Mouse (Mus musculus) intestine, embryonic 15.5 days (tissue): ENCODE measurements at regions not wholly inside any gene's neighbourhood (a gene's known extent, or its start where the extent isn't known, plus 50 kb on each side); places are given as distances from the start of the nearest gene placed in this dataset.
"Not testable (repeated sequence)": the region's sequence is repeated elsewhere in the genome, so short reads cannot be mapped to it uniquely, and the experiment has no call there.

Experiments used
- ATAC-seq: fragments of 200-750 bp; cut with Nextera tagmentation; 2 replicates; pipeline ENCODE4 v1.8.0; 2017; ENCODE audit warnings: moderate TSS enrichment, moderate library complexity
- H3K27ac ChIP-seq: fragments of 300-500 bp; sonication (generic); 2 replicates; pipeline ENCODE4 v1.5.1; 2015; ENCODE audit warnings: mild to moderate bottlenecking, inconsistent platforms
- H3K27me3 ChIP-seq: fragments of 300-500 bp; sonication (generic); replicated peaks from 2 replicates; pipeline ENCODE4 v1.6.1; 2015; ENCODE audit warnings: inconsistent platforms
- H3K36me3 ChIP-seq: fragments of 300-500 bp; sonication (generic); 2 replicates; pipeline ENCODE4 v1.6.1; 2015; ENCODE audit warnings: inconsistent platforms
- H3K4me1 ChIP-seq: fragments of 300-500 bp; sonication (generic); replicated peaks from 2 replicates; pipeline ENCODE4 v1.6.1; 2015; ENCODE audit warnings: inconsistent platforms
- H3K4me2 ChIP-seq: fragments of 300-500 bp; sonication (generic); replicated peaks from 2 replicates; pipeline ENCODE4 v1.6.1; 2015; ENCODE audit warnings: mild to moderate bottlenecking, inconsistent platforms
- H3K4me3 ChIP-seq: fragments of 300-500 bp; sonication (generic); replicated peaks from 2 replicates; pipeline ENCODE4 v1.5.1; 2015; ENCODE audit warnings: inconsistent platforms
- H3K9ac ChIP-seq: fragments of 300-500 bp; sonication (generic); 2 replicates; pipeline ENCODE4 v1.6.1; 2015; ENCODE audit warnings: inconsistent platforms
- H3K9me3 ChIP-seq: fragments of 300-500 bp; sonication (generic); 2 replicates; pipeline ENCODE4 v1.6.1; 2016; ENCODE audit warnings: inconsistent platforms
- WGBS: fragments of 180-500 bp; shearing (Covaris S2); methylation state at CpG from one replicate; pipeline ENCODE4 v1.1.7; 2015; 5-methylcytosine and 5-hydroxymethylcytosine counted together

DNA sequence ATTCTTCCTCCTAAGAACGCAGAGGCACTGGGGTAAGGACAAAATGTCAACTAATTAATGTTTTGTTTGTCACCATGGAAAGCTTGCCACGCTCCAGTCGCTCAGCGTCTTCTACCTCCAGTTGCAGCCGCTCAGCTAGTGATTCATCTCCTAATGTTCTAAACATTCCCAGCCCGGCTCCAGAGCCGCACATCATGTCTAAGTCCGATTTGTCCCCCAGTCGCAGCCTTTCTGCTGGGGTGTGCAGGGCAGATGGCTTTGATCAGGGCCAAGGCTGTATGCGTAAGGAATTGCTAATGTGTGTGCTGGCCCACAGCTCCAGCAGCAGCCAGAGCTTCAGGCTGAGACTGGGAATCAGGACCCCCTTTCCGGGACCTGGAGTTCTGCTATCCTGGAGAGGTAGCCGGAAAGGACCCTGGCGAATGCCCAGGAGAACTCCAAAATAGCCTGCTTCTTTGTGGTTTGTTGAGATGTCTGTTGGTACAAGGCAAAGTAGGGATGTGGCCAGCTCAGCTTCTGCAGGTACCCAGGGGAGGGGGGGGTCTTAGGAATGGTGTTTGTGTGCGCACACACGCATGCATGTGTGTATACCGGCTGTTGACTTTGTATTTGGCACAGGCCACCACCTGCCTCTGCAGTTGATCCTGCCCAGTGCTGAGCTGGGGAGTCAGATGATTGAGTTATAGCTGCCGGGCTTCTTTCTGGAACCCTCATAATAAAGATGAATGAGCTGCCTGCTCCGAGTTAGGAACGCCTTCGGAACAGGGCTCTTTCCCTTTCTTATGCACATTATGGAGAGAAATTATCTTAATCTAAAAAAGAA is 143.0 kb upstream of the Kcng1 start:
- Histone ChIP-seq H3K36me3 (no peaks in the 10 kb centered on the region), H3K27me3 (no peaks in the 10 kb centered on the region), H3K9me3 (no peaks in the 10 kb centered on the region), H3K4me2 (0 out of 2 replicates have a peak overlapping the region, but pooled peaks have one; percentile 11), H3K4me3 (no peak overlapping the region), H3K27ac (peak overlapping the region; percentile 42), H3K4me1 (0 out of 2 replicates have a peak, but pooled peaks cover 5% of the 10 kb centered on the region), H3K9ac (no peak overlapping the region)
- 46% methylated on average over 20 of the region's 20 CpGs for WGBS
- peak; percentile 28; the same call in 1 of the 2 replicates for ATAC-seq

DNA sequence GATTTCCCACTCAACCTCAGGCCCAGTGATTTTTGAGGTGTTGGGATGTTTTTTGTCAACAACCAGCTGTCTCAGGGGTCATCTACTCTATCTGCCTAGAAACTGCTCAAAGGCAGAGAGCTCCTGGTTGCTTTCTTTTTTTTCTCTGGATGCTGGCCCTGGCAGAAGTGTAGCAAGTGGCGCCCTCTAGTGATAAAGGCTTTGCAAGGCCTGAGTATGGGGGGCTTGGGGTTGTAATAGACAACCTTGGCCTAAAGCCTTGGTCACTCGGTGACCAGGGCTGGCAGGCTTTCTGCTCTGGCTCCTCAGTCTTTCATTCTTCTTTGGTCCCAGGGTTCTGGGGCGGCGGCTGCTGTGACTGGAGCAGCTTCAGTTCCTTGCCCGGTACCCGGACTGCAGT is 142.0 kb upstream of the Kcng1 start:
- no peak for ATAC-seq
- WGBS = 58% methylated on average over 6 of the region's 6 CpGs
- Histone ChIP-seq H3K9ac (no peak overlapping the region), H3K9me3 (no peaks in the 10 kb centered on the region), H3K4me3 (no peak overlapping the region), H3K27ac (no peak overlapping the region), H3K36me3 (no peaks in the 10 kb centered on the region), H3K27me3 (no peaks in the 10 kb centered on the region), H3K4me2 (no peak overlapping the region), H3K4me1 (0 out of 2 replicates have a peak, but pooled peaks cover 5% of the 10 kb centered on the region)

DNA sequence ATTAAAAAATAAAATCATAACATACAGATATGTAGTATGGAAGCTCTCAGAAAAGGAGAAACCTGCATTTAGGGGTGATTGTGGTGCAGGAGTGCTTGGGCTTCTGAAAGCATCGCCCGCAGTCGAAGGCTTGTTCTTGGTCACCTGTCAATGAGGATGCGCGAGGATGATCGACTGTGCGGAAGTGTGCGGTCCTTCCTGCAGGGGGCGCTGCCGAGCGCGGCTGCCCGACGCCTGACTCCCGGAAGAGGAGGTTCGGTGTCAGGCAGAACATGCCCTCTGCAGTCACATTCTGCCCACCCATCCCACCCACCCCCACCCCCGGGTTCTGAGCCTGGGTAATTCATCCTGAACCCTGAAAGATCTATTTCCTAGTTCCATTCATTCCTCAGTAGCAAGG is 133.6 kb upstream of the Kcng1 start:
- Histone ChIP-seq H3K27ac (no peak overlapping the region), H3K9ac (no peak overlapping the region), H3K9me3 (no peaks in the 10 kb centered on the region), H3K36me3 (no peaks in the 10 kb centered on the region), H3K4me1 (no peaks in the 10 kb centered on the region), H3K27me3 (no peaks in the 10 kb centered on the region), H3K4me2 (no peak overlapping the region), H3K4me3 (no peak overlapping the region)
- no peak for ATAC-seq
- WGBS = 25% methylated on average over 17 of the region's 17 CpGs

DNA sequence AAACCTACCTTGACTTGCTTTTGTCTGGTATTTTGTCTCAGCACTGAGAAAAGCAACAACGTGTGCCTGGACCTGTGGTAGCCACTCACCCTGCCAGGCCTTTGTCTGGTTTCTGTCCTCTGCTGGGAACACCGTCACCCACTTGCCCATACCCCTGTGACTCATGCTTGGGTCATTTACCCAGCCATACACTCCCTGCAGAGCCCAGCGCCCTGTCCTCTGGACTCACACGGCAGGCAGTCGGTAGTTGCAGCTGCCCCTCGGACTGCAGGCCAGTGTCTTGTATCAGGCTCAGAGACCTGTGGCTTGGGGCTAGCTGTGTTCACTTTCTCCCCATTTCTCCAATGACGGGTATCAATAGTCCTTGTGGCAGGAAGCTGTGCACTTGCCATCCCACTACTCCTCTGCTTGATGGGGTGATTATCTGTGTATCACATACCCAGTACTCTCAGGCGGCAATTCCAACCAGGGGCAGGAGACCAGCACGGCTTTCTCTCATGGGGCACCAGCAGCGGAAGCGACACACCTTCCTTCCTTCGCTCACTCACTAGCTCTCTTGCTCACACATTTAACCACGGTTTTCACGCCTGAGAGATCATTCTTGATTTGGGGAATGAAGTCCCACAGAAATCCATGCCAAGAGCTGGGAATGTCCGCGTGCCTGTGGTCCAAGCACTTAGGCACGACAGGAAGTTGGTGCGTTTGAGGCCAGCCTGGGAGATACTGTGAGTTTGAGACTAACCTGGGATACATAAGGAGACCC is 132.8 kb upstream of the Kcng1 start:
- no peak overlapping the region for H3K27ac ChIP-seq
- no peak for ATAC-seq
- H3K4me3 ChIP-seq = no peak overlapping the region
- no peaks in the 10 kb centered on the region for H3K36me3 ChIP-seq
- H3K27me3 ChIP-seq = no peaks in the 10 kb centered on the region
- H3K4me1 ChIP-seq = no peaks in the 10 kb centered on the region
- no peak overlapping the region for H3K9ac ChIP-seq
- H3K4me2 ChIP-seq = no peak overlapping the region
- 82% methylated on average over 18 of the region's 18 CpGs for WGBS
- H3K9me3 ChIP-seq = no peaks in the 10 kb centered on the region

DNA sequence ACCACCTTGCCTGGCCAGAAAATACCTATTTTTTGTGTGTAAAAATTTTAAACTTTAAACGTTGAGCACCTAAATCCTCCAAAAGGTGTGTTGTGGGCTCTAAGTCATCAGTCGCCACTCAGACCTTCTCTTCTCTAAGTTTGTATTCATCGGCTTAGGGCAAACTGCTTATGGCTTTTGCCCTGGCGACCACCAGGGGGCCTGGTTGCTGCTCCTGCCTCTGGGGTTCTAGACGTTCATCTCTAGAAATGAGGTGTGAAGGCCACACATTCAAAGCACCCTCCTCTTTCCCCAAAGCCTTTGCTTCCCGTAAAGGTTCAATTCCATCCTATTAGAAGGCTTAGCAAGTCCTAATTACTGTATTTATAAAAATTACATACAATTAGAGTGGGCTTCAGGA is 131.3 kb upstream of the Kcng1 start:
- Histone ChIP-seq H3K9me3 (no peaks in the 10 kb centered on the region), H3K4me2 (no peak overlapping the region), H3K27me3 (no peaks in the 10 kb centered on the region), H3K4me1 (no peaks in the 10 kb centered on the region), H3K4me3 (no peak overlapping the region), H3K27ac (no peak overlapping the region), H3K9ac (no peak overlapping the region), H3K36me3 (no peaks in the 10 kb centered on the region)
- no peak for ATAC-seq
- 48% methylated on average over 6 of the region's 6 CpGs for WGBS

DNA sequence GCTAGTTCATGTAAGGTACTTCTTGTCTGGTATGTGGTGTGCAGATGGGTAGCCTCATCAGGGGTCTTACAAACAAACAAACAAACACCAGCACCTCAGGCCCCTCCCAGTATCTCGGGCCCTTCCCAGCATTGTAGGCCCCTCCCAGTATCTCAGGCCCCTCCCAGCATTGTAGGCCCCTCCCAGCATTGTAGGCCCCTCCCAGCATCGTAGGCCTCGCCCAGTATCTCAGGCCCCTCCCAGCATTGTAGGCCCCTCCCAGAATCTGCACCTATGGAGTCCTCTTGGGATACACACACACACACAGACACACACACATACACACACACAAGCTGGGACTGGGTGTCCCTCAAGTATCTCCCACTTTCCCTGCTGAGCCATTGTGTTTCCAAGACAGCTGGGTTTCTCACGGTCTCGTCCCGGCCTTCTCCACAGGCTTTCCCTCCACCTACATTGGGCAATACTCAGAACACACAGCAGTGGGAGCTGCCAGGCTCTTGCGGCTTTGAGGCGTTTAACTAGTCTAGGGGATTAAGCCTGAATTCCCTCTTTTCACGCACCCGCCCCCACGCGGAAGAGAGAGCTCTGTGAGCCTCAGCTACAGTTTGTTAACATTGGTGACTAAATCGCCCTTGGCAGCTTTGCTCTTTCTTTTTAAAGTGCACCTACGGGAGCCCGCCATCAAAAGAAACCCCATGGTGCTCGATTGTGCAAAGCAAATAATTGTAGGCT is 121.4 kb upstream of the Kcng1 start:
- Histone ChIP-seq H3K4me3 (no peak overlapping the region), H3K9me3 (no peaks in the 10 kb centered on the region), H3K27ac (no peak overlapping the region), H3K4me1 (no peaks in the 10 kb centered on the region), H3K36me3 (no peaks in the 10 kb centered on the region), H3K9ac (no peak overlapping the region), H3K4me2 (no peak overlapping the region), H3K27me3 (no peaks in the 10 kb centered on the region)
- ATAC-seq = no peak
- WGBS = 64% methylated on average over 16 of the region's 16 CpGs

DNA sequence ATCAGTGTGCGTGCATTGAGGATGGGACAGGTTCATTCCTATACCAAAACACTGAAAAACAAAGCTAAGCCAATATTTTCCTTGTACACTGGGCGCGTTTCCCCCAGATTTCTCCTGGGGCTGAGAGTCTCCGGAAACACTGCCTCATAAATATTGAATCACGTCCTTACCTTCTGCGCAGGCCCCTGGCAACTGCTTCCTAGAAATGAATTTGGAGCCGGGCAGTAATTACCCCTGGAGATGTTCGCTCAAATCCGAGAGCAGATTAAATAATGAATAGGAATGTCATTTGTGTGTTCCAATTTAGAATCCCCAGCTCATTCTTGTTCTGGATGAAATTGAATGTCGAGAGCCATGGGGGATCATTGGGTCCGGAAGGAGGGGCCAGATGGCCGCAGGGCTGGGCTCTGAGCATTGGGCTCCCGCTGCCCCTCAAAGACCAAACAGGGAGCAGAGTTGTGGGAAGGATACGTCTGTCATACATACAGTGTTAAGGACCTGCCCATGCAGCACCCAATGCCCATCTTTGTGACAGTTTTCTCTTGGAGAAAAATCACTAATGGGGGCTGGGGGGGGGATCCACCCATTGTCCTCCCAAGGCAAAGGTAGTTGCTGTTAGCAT is 117.7 kb upstream of the Kcng1 start:
- H3K4me3 ChIP-seq = no peak overlapping the region
- no peak overlapping the region for H3K4me2 ChIP-seq
- H3K9me3 ChIP-seq = no peaks in the 10 kb centered on the region
- 80% methylated on average over 14 of the region's 14 CpGs for WGBS
- H3K4me1 ChIP-seq = no peaks in the 10 kb centered on the region
- no peaks in the 10 kb centered on the region for H3K36me3 ChIP-seq
- H3K27me3 ChIP-seq = no peaks in the 10 kb centered on the region
- no peak overlapping the region for H3K27ac ChIP-seq
- ATAC-seq = no peak
- no peak overlapping the region for H3K9ac ChIP-seq

DNA sequence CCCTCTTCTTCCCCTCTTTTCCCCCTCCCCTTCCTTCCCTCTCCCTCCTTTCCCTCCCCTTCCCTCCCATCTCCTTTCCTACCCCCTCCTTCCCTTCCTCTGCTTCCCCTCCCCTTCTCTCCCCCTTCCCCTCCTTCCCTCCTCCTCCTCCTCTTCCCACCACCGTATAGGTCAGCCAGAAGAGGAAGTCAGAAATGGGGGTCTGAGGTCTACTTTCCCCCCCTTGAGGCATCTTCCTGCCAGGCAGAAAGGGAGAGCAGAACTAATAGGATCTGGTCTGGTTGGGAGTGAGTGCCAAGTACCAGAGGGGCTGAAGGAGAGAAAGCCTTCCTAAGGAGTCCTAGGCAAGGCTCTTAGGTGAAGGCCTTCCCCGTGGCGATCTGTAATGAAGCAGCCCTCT is 114.8 kb upstream of the Kcng1 start:
- 42% methylated on average over 3 of the region's 3 CpGs for WGBS
- Histone ChIP-seq H3K9me3 (no peaks in the 10 kb centered on the region), H3K27ac (no peak overlapping the region), H3K36me3 (no peaks in the 10 kb centered on the region), H3K4me3 (no peak overlapping the region), H3K4me1 (no peaks in the 10 kb centered on the region), H3K9ac (no peak overlapping the region), H3K4me2 (no peak overlapping the region), H3K27me3 (no peaks in the 10 kb centered on the region)
- ATAC-seq = no peak

DNA sequence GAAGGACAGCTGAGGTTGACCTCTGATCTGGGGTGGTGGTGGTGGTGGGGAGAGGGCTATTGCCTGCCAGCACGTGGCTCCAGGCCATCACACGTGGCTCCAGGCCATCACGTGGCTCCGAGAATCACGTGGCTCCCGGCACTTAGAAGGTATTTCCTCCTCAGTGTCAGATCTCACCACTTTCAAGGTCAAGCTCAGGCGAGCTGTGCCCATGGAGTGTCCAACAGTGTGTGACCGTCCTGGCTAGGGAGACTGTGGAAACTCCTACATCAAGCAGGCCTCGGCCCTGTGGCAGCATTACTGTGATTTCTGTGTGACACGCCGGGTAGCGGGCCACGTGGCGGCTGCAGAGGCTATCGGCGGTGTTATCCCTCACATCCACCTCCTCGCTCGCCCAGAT is 111.8 kb upstream of the Kcng1 start:
- Histone ChIP-seq H3K27ac (no peak overlapping the region), H3K4me2 (no peak overlapping the region)

DNA sequence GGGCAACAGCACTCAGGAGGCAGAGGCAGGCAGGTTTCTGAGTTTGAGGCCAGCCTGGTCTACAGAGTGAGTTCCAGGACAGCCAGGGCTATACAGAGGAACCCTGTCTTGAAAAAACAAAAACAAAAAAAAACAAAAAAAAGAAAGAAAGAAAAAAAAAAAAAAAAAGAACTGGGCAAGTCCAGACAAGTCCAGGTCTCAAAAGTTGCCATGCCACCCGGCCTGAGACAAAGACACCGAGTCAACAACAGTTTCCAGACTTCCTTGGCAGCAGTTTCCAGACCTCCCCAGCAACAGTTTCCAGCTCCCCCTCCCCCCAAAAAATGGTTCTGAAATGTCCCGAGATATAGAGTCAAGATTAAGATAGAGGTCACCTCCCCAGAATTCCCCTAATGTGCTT is 110.6 kb upstream of the Kcng1 start:
- H3K27me3 ChIP-seq, H3K4me2 ChIP-seq, H3K4me3 ChIP-seq, H3K9me3 ChIP-seq, H3K9ac ChIP-seq, H3K36me3 ChIP-seq, H3K27ac ChIP-seq, ATAC-seq, H3K4me1 ChIP-seq: not testable (repeated sequence)
- WGBS = 90% methylated on average over 3 of the region's 3 CpGs

More for the DNA sequence above, 111.8 kb upstream of the Kcng1 start:
- Histone ChIP-seq H3K9me3 (no peaks in the 10 kb centered on the region), H3K4me1 (no peaks in the 10 kb centered on the region), H3K9ac (no peak overlapping the region), H3K4me3 (no peak overlapping the region), H3K27me3 (no peaks in the 10 kb centered on the region), H3K36me3 (no peaks in the 10 kb centered on the region)
- WGBS = 90% methylated on average over 18 of the region's 18 CpGs
- no peak for ATAC-seq

DNA sequence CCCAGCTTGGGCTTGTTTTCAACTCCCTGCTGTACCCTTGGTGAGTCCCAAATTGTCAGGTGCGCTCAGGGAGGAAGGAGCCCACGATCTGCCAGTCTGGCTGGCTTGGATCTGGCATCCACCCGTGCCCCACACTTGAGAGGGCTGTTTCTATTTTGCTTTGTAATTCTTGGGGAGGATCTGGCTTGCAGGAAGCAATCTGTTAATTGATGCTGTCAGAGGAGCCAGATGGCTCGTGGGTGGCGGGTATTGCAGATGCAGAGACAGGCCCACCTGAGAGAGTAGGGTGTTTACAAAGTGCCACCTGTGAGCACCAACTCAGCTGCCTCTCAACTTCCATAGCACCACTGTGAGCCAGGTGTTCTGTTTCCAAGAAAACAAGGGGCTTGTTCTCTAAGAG is 99.1 kb upstream of the Kcng1 start:
- Histone ChIP-seq H3K9ac (no peak overlapping the region), H3K27ac (no peak overlapping the region), H3K9me3 (no peaks in the 10 kb centered on the region), H3K4me1 (no peaks in the 10 kb centered on the region), H3K4me2 (no peak overlapping the region), H3K36me3 (no peaks in the 10 kb centered on the region), H3K27me3 (no peaks in the 10 kb centered on the region), H3K4me3 (no peak overlapping the region)
- ATAC-seq = no peak
- 56% methylated on average over 5 of the region's 5 CpGs for WGBS

DNA sequence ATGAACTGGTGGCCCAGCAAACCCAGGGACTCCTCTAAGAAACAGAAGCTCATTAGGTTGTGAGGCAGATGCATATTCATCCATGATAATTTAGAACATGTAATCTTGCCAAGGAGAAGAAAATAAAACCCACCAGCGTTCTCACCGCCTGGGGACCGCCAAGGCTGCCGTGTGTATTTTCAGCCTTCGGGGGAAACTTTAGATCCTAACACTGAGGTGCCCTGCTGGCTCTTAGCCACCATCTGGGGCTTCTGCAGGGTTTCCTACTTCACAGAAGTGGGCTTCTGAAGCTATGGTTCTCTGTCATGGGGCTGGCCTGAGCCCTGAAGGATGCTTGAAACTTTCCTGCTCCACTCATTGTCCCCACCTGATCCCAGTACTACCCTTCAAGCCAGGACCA is 90.8 kb upstream of the Kcng1 start:
- no peak for ATAC-seq
- WGBS = 90% methylated on average over 5 of the region's 5 CpGs
- no peak overlapping the region for H3K27ac ChIP-seq
- no peaks in the 10 kb centered on the region for H3K9me3 ChIP-seq
- no peaks in the 10 kb centered on the region for H3K27me3 ChIP-seq
- H3K36me3 ChIP-seq = no peaks in the 10 kb centered on the region
- H3K4me2 ChIP-seq = no peak overlapping the region
- no peak overlapping the region for H3K4me3 ChIP-seq
- H3K4me1 ChIP-seq = 0 out of 2 replicates have a peak, but pooled peaks cover 3% of the 10 kb centered on the region
- H3K9ac ChIP-seq = no peak overlapping the region
